29 mouse cellular contexts compared by ENCODE assay signal in genomic region chr15:77387462-77387861, GRCm38 (mm10). TPM values are rescaled to one million over a fixed set of nuclear protein-coding genes. Genes with fewer than 3 reads are reported as not detected.
DNase-seq lines count a peak whose midpoint lies in the region; ATAC-seq and TF ChIP-seq lines count a peak whose summit lies in the region.
"Had no signal": no experiment of that assay in that cellular context is flagged by ENCODE, and none has a peak within 500 bp of the region (broad histone marks: within the 10 kb centered on the region; RNA-seq: fewer than 3 reads in every experiment).

No protein-coding gene starts in this region.

- no peak overlapping the region for H3K4me3 ChIP-seq in liver, adult 2 months (ENCODE audit: insufficient read depth, low read depth, low read length)
- no peak overlapping the region for H3K4me3 ChIP-seq in intestine, embryonic 16.5 days (ENCODE audit: low read length)
- no peak overlapping the region for H3K4me3 ChIP-seq in heart, embryonic 11.5 days (ENCODE audit: low read depth, low read length)
- H3K4me3 ChIP-seq: forebrain, embryonic 13.5 days; gastrocnemius, adult 2 months; heart, embryonic 15.5 days; hindbrain, embryonic 13.5 days; limb, embryonic 15.5 days; lung, embryonic 15.5 days had no signal

- H3K4me1 ChIP-seq in liver, adult 2 months (ENCODE audit: control insufficient read depth, insufficient read depth, low read length): peaks cover 12% of the 10 kb centered on the region
- peaks cover 4% of the 10 kb centered on the region; the same call in 1 of the 2 replicates for H3K4me1 ChIP-seq in intestine, embryonic 16.5 days (ENCODE audit: control insufficient read depth, insufficient read depth, low read length)
- no peaks in the 10 kb centered on the region for H3K4me1 ChIP-seq in heart, embryonic 11.5 days (ENCODE audit: control insufficient read depth, insufficient read depth, low read length)
- H3K4me1 ChIP-seq: forebrain, embryonic 13.5 days; heart, embryonic 15.5 days; hindbrain, embryonic 13.5 days; limb, embryonic 15.5 days; lung, embryonic 15.5 days had no signal

- no peaks in the 10 kb centered on the region for H3K79me2 ChIP-seq in liver, adult 2 months (ENCODE audit: control insufficient read depth, insufficient read depth, low read length)

- peak; percentile 81 for DNase-seq in liver, adult 2 months (ENCODE audit: extremely low read depth, low read depth, low spot score)
- DNase-seq in liver (no peak), adipocyte (ENCODE audit: low spot score) (peak; percentile 34)
- no peak for DNase-seq in lung, postnatal 14 days
- DNase-seq: adrenal gland, postnatal 25 days; cerebellum, adult 9-10 months; gastrocnemius, adult 2 months; heart, postnatal 36 days; left cerebral cortex, postnatal 4 days; midbrain, embryonic 14.5 days; right cerebral cortex, adult 18-20 months; right cerebral cortex, postnatal 4 days had no signal

- no peaks in the 10 kb centered on the region for H3K9me3 ChIP-seq in intestine, embryonic 16.5 days (ENCODE audit: control insufficient read depth, low read length)
- H3K9me3 ChIP-seq in heart, embryonic 11.5 days (replicated peaks; ENCODE audit: control insufficient read depth, low read length): no peaks in the 10 kb centered on the region
- H3K9me3 ChIP-seq: forebrain, embryonic 13.5 days; heart, embryonic 15.5 days; hindbrain, embryonic 13.5 days; limb, embryonic 15.5 days; lung, embryonic 15.5 days had no signal

- no peak for TF ChIP-seq POLR2A in liver, adult 2 months (IDR thresholded peaks at IDR 0.05; ENCODE audit: extremely low read depth, insufficient read depth, low read length)

- ATAC-seq in intestine, embryonic 16.5 days: peak; percentile 68
- ATAC-seq in neutrophil, adult 5-6 weeks (ENCODE audit: extremely low read depth, insufficient number of reproducible peaks, low FRiP score, poor library complexity, severe bottlenecking): 0 out of 2 replicates have a peak, but pooled peaks have one; percentile 1
- no peak for ATAC-seq in heart, embryonic 11.5 days (replicated peaks; ENCODE audit: insufficient number of reproducible peaks, low FRiP score, low TSS enrichment)
- ATAC-seq: forebrain, embryonic 13.5 days had no signal

- no peak overlapping the region for H3K4me2 ChIP-seq in intestine, embryonic 16.5 days (ENCODE audit: low read depth, low read length)
- H3K4me2 ChIP-seq in heart, embryonic 11.5 days: no peak overlapping the region
- H3K4me2 ChIP-seq: forebrain, embryonic 13.5 days; heart, embryonic 15.5 days; hindbrain, embryonic 13.5 days; limb, embryonic 15.5 days; lung, embryonic 15.5 days had no signal

- H3K36me3 ChIP-seq in liver, adult 2 months (ENCODE audit: control insufficient read depth, insufficient read depth, low read length): peaks cover 13% of the 10 kb centered on the region
- no peaks in the 10 kb centered on the region for H3K36me3 ChIP-seq in intestine, embryonic 16.5 days (ENCODE audit: control insufficient read depth, insufficient read depth, low read length)
- no peaks in the 10 kb centered on the region for H3K36me3 ChIP-seq in heart, embryonic 11.5 days (ENCODE audit: control insufficient read depth, insufficient read depth, low read length)
- H3K36me3 ChIP-seq: heart, embryonic 15.5 days; hindbrain, embryonic 13.5 days; limb, embryonic 15.5 days; lung, embryonic 15.5 days had no signal

- H3K27me3 ChIP-seq in liver, adult 2 months (ENCODE audit: control insufficient read depth, insufficient read depth, low read length): no peaks in the 10 kb centered on the region
- H3K27me3 ChIP-seq in intestine, embryonic 16.5 days (replicated peaks; ENCODE audit: control insufficient read depth, insufficient read depth, low read length): no peaks in the 10 kb centered on the region
- peaks cover 3% of the 10 kb centered on the region for H3K27me3 ChIP-seq in heart, embryonic 11.5 days (ENCODE audit: control insufficient read depth, insufficient read depth, low read length)
- H3K27me3 ChIP-seq: forebrain, embryonic 13.5 days; hindbrain, embryonic 13.5 days; limb, embryonic 15.5 days; lung, embryonic 15.5 days had no signal

- TF ChIP-seq CTCF in liver, adult 2 months (IDR thresholded peaks at IDR 0.05; ENCODE audit: low read depth, low read length): no peak

- peak overlapping the region; percentile 43 for H3K27ac ChIP-seq in liver, adult 2 months (replicated peaks; ENCODE audit: insufficient read depth, low read depth, low read length)
- no peak overlapping the region for H3K27ac ChIP-seq in intestine, embryonic 16.5 days (ENCODE audit: low read length)
- no peak overlapping the region for H3K27ac ChIP-seq in heart, embryonic 11.5 days (ENCODE audit: low read depth, low read length)
- H3K27ac ChIP-seq: forebrain, embryonic 13.5 days; gastrocnemius, adult 2 months; heart, embryonic 15.5 days; hindbrain, embryonic 13.5 days; limb, embryonic 15.5 days; lung, embryonic 15.5 days; macrophage had no signal

- 44% methylated on average over 2 of the region's 2 CpGs for WGBS in liver, adult 2 months
- WGBS in intestine, embryonic 16.5 days: 87% methylated on average over 2 of the region's 2 CpGs
- 84% methylated on average over 2 of the region's 2 CpGs for WGBS in heart, embryonic 11.5 days (ENCODE audit: insufficient replicate concordance)

- no peak overlapping the region for H3K9ac ChIP-seq in liver, adult 2 months (ENCODE audit: low read depth, low read length)
- H3K9ac ChIP-seq in intestine, embryonic 16.5 days (ENCODE audit: low read depth, low read length): no peak overlapping the region
- H3K9ac ChIP-seq in heart, embryonic 11.5 days (ENCODE audit: low read depth, low read length): no peak overlapping the region
- H3K9ac ChIP-seq: forebrain, embryonic 13.5 days; heart, embryonic 15.5 days; hindbrain, embryonic 13.5 days; limb, embryonic 15.5 days; lung, embryonic 15.5 days had no signal

RNA-seq across cellular contexts. Expression of gene Apol7a, which starts 11.4 kb away (rescaled TPM):
- total RNA-seq in liver, adult 2 months (2014; rRNA removed): 104 and 121 TPM in 2 replicates
- 89.7 and 93.2 TPM in 2 replicates for polyA plus RNA-seq in liver, adult 2 months (2012; rRNA removed)
- polyA plus RNA-seq in intestine, embryonic 16.5 days (2015; fragmentation: Nextera tagmentation; extraction: Ambion mirVana): 12.5 and 13.4 TPM in 2 replicates
- 0.12 and 2.1 TPM in 2 replicates for total RNA-seq in neutrophil, adult 5-6 weeks (2017)
- 0.13 TPM in 1 of 2 replicates, not detected in the other for polyA plus RNA-seq in heart, embryonic 11.5 days (2014; fragmentation: Nextera tagmentation; extraction: Ambion mirVana)
- total RNA-seq: adrenal gland, postnatal 25 days; layer of hippocampus, adult 18-20 months; layer of hippocampus, postnatal 14 days; left cerebral cortex, postnatal 4 days had no signal
- polyA plus RNA-seq: brain, embryonic 14.5 days; forebrain, embryonic 13.5 days; hindbrain, embryonic 13.5 days; macrophage; midbrain, embryonic 14.5 days; neural tube, embryonic 11.5 days; thymus, postnatal 0 days had no signal

RNA-seq across cellular contexts. Expression of gene Apol9a, which starts 23.5 kb away (rescaled TPM):
- 59.3 and 69.5 TPM in 2 replicates for total RNA-seq in liver, adult 2 months (2014; rRNA removed)
- 44.3 and 80.3 TPM in 2 replicates for polyA plus RNA-seq in liver, adult 2 months (2012; rRNA removed)
- 0.44 and 0.55 TPM in 2 replicates for polyA plus RNA-seq in intestine, embryonic 16.5 days (2015; fragmentation: Nextera tagmentation; extraction: Ambion mirVana)
- total RNA-seq in neutrophil, adult 5-6 weeks (2017): 0.47 TPM in 1 of 2 replicates, not detected in the other
- 0.23 and 0.52 TPM in 2 replicates for polyA plus RNA-seq in heart, embryonic 11.5 days (2014; fragmentation: Nextera tagmentation; extraction: Ambion mirVana)
- total RNA-seq: gastrocnemius, adult 2 months; gastrocnemius, postnatal 4 days; layer of hippocampus, adult 18-20 months; layer of hippocampus, postnatal 14 days had no signal
- polyA plus RNA-seq: forebrain, embryonic 13.5 days; hindbrain, embryonic 13.5 days; limb, embryonic 15.5 days; midbrain, embryonic 14.5 days; neural tube, embryonic 11.5 days; stomach, embryonic 16.5 days had no signal

RNA-seq across cellular contexts. Expression of gene Apol7b, which starts 59.8 kb away (rescaled TPM):
- not detected in 2 replicates for total RNA-seq in liver, adult 2 months (2014; rRNA removed)
- not detected in 2 replicates for polyA plus RNA-seq in liver, adult 2 months (2012; rRNA removed)
- polyA plus RNA-seq in intestine, embryonic 16.5 days (2015; fragmentation: Nextera tagmentation; extraction: Ambion mirVana): 0.28 TPM in 1 of 2 replicates, not detected in the other
- total RNA-seq in neutrophil, adult 5-6 weeks (2017): not detected in 2 replicates
- not detected in 2 replicates for polyA plus RNA-seq in heart, embryonic 11.5 days (2014; fragmentation: Nextera tagmentation; extraction: Ambion mirVana)
- total RNA-seq: adrenal gland, postnatal 25 days; layer of hippocampus, adult 18-20 months; layer of hippocampus, postnatal 14 days; left cerebral cortex, postnatal 4 days had no signal
- polyA plus RNA-seq: brain, embryonic 14.5 days; embryonic facial prominence, embryonic 14.5 days; forebrain, embryonic 13.5 days; heart, embryonic 15.5 days; hindbrain, embryonic 13.5 days; limb, embryonic 15.5 days; lung, embryonic 15.5 days; macrophage; midbrain, embryonic 14.5 days; neural tube, embryonic 11.5 days had no signal

Comparison
In these comparisons a context has a peak if more than half of its experiments do, and no peak if none do; other contexts are left out.
1. DNase-seq: peak in liver, adult 2 months (single experiment) and adipocyte (single experiment); none in liver (single experiment) and lung, postnatal 14 days (single experiment).
2. RNA of gene Apol7a, which starts 11.4 kb away (polyA plus RNA-seq): 89.7 to 93.2 TPM in liver, adult 2 months and 12.5 to 13.4 TPM in intestine, embryonic 16.5 days; 0.13 TPM in heart, embryonic 11.5 days; every median in the first group is over 10 times any median in the second.
3. RNA of gene Apol9a, which starts 23.5 kb away (polyA plus RNA-seq): 44.3 to 80.3 TPM in liver, adult 2 months; 0.23 to 0.52 TPM in heart, embryonic 11.5 days and 0.44 to 0.55 TPM in intestine, embryonic 16.5 days; every median in the first group is over 10 times any median in the second.